Mouse (Mus musculus) limb, embryonic 12.5 days (tissue): ENCODE measurements around the gene Abhd16a. TPM values are rescaled to one million over a fixed set of nuclear protein-coding genes. Genes with fewer than 3 reads are reported as not detected.
"Not testable (repeated sequence)": the region's sequence is repeated elsewhere in the genome, so short reads cannot be mapped to it uniquely, and the experiment has no call there.

Source experiments
- ATAC-seq: fragments of 200-750 bp; cut with Nextera tagmentation; 2 replicates; pipeline ENCODE4 v1.8.0; 2017; ENCODE audit warnings: low read depth, moderate TSS enrichment; ENCODE audit not compliant: insufficient number of reproducible peaks, insufficient read depth, low FRiP score, low TSS enrichment
- H3K27ac ChIP-seq: fragments of 300-500 bp; sonication (generic); 2 replicates; pipeline ENCODE4 v1.5.1; 2016; ENCODE audit warnings: mild to moderate bottlenecking, moderate library complexity
- H3K27me3 ChIP-seq: fragments of 300-500 bp; sonication (generic); 2 replicates; pipeline ENCODE4 v1.6.1; 2016; ENCODE audit warnings: mild to moderate bottlenecking, moderate library complexity
- H3K36me3 ChIP-seq: fragments of 300-500 bp; sonication (generic); 2 replicates; pipeline ENCODE4 v1.6.1; 2016; ENCODE audit warnings: mild to moderate bottlenecking, moderate library complexity
- H3K4me1 ChIP-seq: fragments of 300-500 bp; sonication (generic); replicated peaks from 2 replicates; pipeline ENCODE4 v1.6.1; 2016
- H3K4me2 ChIP-seq: fragments of 300-500 bp; sonication (generic); 2 replicates; pipeline ENCODE4 v1.6.1; 2016; ENCODE audit warnings: mild to moderate bottlenecking, moderate library complexity
- H3K4me3 ChIP-seq: fragments of 300-500 bp; sonication (generic); replicated peaks from 2 replicates; pipeline ENCODE4 v1.5.1; 2016; ENCODE audit warnings: mild to moderate bottlenecking
- H3K9ac ChIP-seq: fragments of 300-500 bp; sonication (generic); replicated peaks from 2 replicates; pipeline ENCODE4 v1.6.1; 2016; ENCODE audit warnings: mild to moderate bottlenecking, moderate library complexity
- H3K9me3 ChIP-seq: fragments of 300-500 bp; sonication (generic); 2 replicates; pipeline ENCODE4 v1.6.1; 2016; ENCODE audit warnings: mild to moderate bottlenecking, moderate library complexity
- WGBS: fragments of 180-500 bp; shearing (Covaris S2); methylation state at CpG from one replicate; pipeline ENCODE4 v1.1.7; 2016; 5-methylcytosine and 5-hydroxymethylcytosine counted together
- polyA plus RNA-seq: library from polyadenylated mRNA; unstranded; fragments of >200 nt; fragmentation: Nextera tagmentation; extraction: Ambion mirVana; gene quantifications from 2 replicates; pipeline ENCODE4 v1.2.1, GENCODE M21; 2016

The Abhd16a gene
- polyA plus RNA-seq, 1 experiment from 2014 or later, result 74.5 TPM

- H3K9ac ChIP-seq, result peak overlapping the region; percentile 45; the same call in 1 of the 2 replicates
- peaks cover 6% of the 10 kb centered on the region; the same call in 1 of the 2 replicates for H3K4me1 ChIP-seq
- H3K27me3 ChIP-seq, result no peaks in the 10 kb centered on the region
- H3K27ac ChIP-seq, result no peak overlapping the region
- 35% methylated on average over 13 of the region's 13 CpGs for WGBS
- no peaks in the 10 kb centered on the region for H3K9me3 ChIP-seq
- no peak for ATAC-seq
- no peak overlapping the region; the same call in 1 of the 2 replicates for H3K4me3 ChIP-seq
- peaks cover 34% of the 10 kb centered on the region for H3K36me3 ChIP-seq
- peak overlapping the region; percentile 17 for H3K4me2 ChIP-seq
These were observed 16.8 kb downstream of the Abhd16a start for GRCm38 (mm10) chr17:35105740-35106389.

GRCm38 (mm10) chr17:35106522-35106921 lies 17.5 kb downstream of the Abhd16a start:
- ATAC-seq, result no peak
- H3K9me3 ChIP-seq, result no peaks in the 10 kb centered on the region
- H3K4me1 ChIP-seq, result peaks cover 6% of the 10 kb centered on the region; the same call in 1 of the 2 replicates
- H3K4me2 ChIP-seq, result 0 out of 2 replicates have a peak overlapping the region, but pooled peaks have one; percentile 17
- H3K27ac ChIP-seq, result no peak overlapping the region
- H3K4me3 ChIP-seq, result no peak overlapping the region; the same call in 1 of the 2 replicates
- no peak overlapping the region for H3K9ac ChIP-seq
- H3K27me3 ChIP-seq, result no peaks in the 10 kb centered on the region
- 77% methylated on average over 3 of the region's 3 CpGs for WGBS
- peaks cover 28% of the 10 kb centered on the region for H3K36me3 ChIP-seq

GRCm38 (mm10) chr17:35108097-35108496 lies 19.0 kb downstream of the Abhd16a start, which contains the start of gene Ly6g5c:
Gene Ly6g5c (plus strand): TSS chr17:35108279.
- no peak within 1 kb of the TSS for H3K27ac ChIP-seq
- H3K27me3 ChIP-seq, result no peaks in the 10 kb centered on the region
- WGBS, result 80% methylated on average over 6 of the region's 6 CpGs
- H3K4me3 ChIP-seq, result no peak within 1 kb of the TSS
- peaks cover 12% of the 10 kb centered on the region for H3K36me3 ChIP-seq
- no peak within 1 kb of the TSS for H3K4me2 ChIP-seq
- ATAC-seq, result no peak
- no peaks in the 10 kb centered on the region for H3K9me3 ChIP-seq
- H3K4me1 ChIP-seq, result peaks cover 6% of the 10 kb centered on the region; the same call in 1 of the 2 replicates
- no peak within 1 kb of the TSS for H3K9ac ChIP-seq

- ATAC-seq, result no peak
- no peaks in the 10 kb centered on the region for H3K4me1 ChIP-seq
These were observed 22.7 kb downstream of the Abhd16a start for GRCm38 (mm10) chr17:35111774-35112173.

GRCm38 (mm10) chr17:35115046-35116019 lies 26.3 kb downstream of the Abhd16a start, which contains the start of gene Ly6g5b:
Gene Ly6g5b (minus strand): TSS chr17:35115428.
- no peak for ATAC-seq
- H3K9ac ChIP-seq, result no peak within 1 kb of the TSS
- no peak within 1 kb of the TSS for H3K4me3 ChIP-seq
- no peak within 1 kb of the TSS for H3K27ac ChIP-seq
- WGBS, result 83% methylated on average over 8 of the region's 8 CpGs
- no peaks in the 10 kb centered on the region for H3K9me3 ChIP-seq
- peaks cover 8% of the 10 kb centered on the region for H3K4me1 ChIP-seq
- H3K36me3 ChIP-seq, result peaks cover 56% of the 10 kb centered on the region
- no peaks in the 10 kb centered on the region for H3K27me3 ChIP-seq
- H3K4me2 ChIP-seq, result no peak within 1 kb of the TSS

More at GRCm38 (mm10) chr17:35111774-35112173, 22.7 kb downstream of the Abhd16a start:
- no peak overlapping the region for H3K4me3 ChIP-seq
- H3K4me2 ChIP-seq, result no peak overlapping the region
- peaks cover 30% of the 10 kb centered on the region for H3K36me3 ChIP-seq
- WGBS, result 80% methylated on average over 9 of the region's 9 CpGs
- H3K9ac ChIP-seq, result no peak overlapping the region
- H3K27ac ChIP-seq, result no peak overlapping the region
- H3K27me3 ChIP-seq, result no peaks in the 10 kb centered on the region
- no peaks in the 10 kb centered on the region for H3K9me3 ChIP-seq

GRCm38 (mm10) chr17:35120745-35121142 lies 31.7 kb downstream of the Abhd16a start:
- Histone ChIP-seq H3K9ac (peak overlapping the region; percentile 95), H3K4me1 (peaks cover 24% of the 10 kb centered on the region), H3K27me3 (no peaks in the 10 kb centered on the region), H3K4me3 (peak overlapping the region; percentile 95), H3K36me3 (peaks cover 57% of the 10 kb centered on the region), H3K4me2 (peak overlapping the region; percentile 96), H3K27ac (peak overlapping the region; percentile 60; the same call in 1 of the 2 replicates), H3K9me3 (no peaks in the 10 kb centered on the region)
- WGBS, result under 1% methylated on average over 33 of the region's 33 CpGs
- ATAC-seq, result no peak

GRCm38 (mm10) chr17:35121143-35121799 lies 32.2 kb downstream of the Abhd16a start, which contains the start of gene Gpank1:
Gene Gpank1 (plus strand): TSS chr17:35121455.
- peak; percentile 96 for ATAC-seq
- no peaks in the 10 kb centered on the region for H3K9me3 ChIP-seq
- H3K36me3 ChIP-seq, result peaks cover 52% of the 10 kb centered on the region
- H3K9ac ChIP-seq, result peak within 1 kb of the TSS; percentile 95
- H3K4me1 ChIP-seq, result peaks cover 24% of the 10 kb centered on the region
- under 1% methylated on average over 50 of the region's 50 CpGs for WGBS
- H3K27me3 ChIP-seq, result no peaks in the 10 kb centered on the region
- peak within 1 kb of the TSS; percentile 92 for H3K27ac ChIP-seq
- peak within 1 kb of the TSS; percentile 96 for H3K4me2 ChIP-seq
- H3K4me3 ChIP-seq, result peak within 1 kb of the TSS; percentile 95

GRCm38 (mm10) chr17:35121871-35122303 lies 32.8 kb downstream of the Abhd16a start, which contains the start of gene Csnk2b:
Gene Csnk2b (minus strand): TSS chr17:35122053.
- ATAC-seq, result no peak
- Histone ChIP-seq H3K4me3 (peak within 1 kb of the TSS; percentile 95), H3K27ac (peak within 1 kb of the TSS; percentile 92), H3K4me1 (peaks cover 29% of the 10 kb centered on the region), H3K9ac (peak within 1 kb of the TSS; percentile 95), H3K36me3 (peaks cover 47% of the 10 kb centered on the region), H3K4me2 (peak within 1 kb of the TSS; percentile 96), H3K27me3 (no peaks in the 10 kb centered on the region), H3K9me3 (no peaks in the 10 kb centered on the region)
- 1% methylated on average over 19 of the region's 19 CpGs for WGBS

GRCm38 (mm10) chr17:35123287-35123686 lies 34.2 kb downstream of the Abhd16a start:
- H3K27ac ChIP-seq, H3K4me2 ChIP-seq, H3K27me3 ChIP-seq, ATAC-seq, H3K9me3 ChIP-seq, H3K4me3 ChIP-seq, H3K9ac ChIP-seq: not testable (repeated sequence)
- peaks cover 39% of the 10 kb centered on the region for H3K4me1 ChIP-seq
- peaks cover 41% of the 10 kb centered on the region for H3K36me3 ChIP-seq
- 95% methylated on average over 9 of the region's 9 CpGs for WGBS

- not testable (repeated sequence) for H3K27me3 ChIP-seq, H3K9me3 ChIP-seq, H3K4me2 ChIP-seq, H3K27ac ChIP-seq, H3K4me3 ChIP-seq, ATAC-seq, H3K9ac ChIP-seq
- Histone ChIP-seq H3K4me1 (peaks cover 43% of the 10 kb centered on the region), H3K36me3 (peaks cover 40% of the 10 kb centered on the region)
- 92% methylated on average over 12 of the region's 12 CpGs for WGBS
These were observed 35.3 kb downstream of the Abhd16a start for GRCm38 (mm10) chr17:35124261-35124896.
